Mouse (Mus musculus): Measurements from ENCODE around the gene Slc12a9. TPM values are rescaled to one million over a fixed set of nuclear protein-coding genes. Genes with fewer than 3 reads are reported as not detected.

The Slc12a9 gene
- total and polyA plus RNA-seq, 3 experiments, result 7.3 to 30.4 (median 12.4) TPM

DNA sequence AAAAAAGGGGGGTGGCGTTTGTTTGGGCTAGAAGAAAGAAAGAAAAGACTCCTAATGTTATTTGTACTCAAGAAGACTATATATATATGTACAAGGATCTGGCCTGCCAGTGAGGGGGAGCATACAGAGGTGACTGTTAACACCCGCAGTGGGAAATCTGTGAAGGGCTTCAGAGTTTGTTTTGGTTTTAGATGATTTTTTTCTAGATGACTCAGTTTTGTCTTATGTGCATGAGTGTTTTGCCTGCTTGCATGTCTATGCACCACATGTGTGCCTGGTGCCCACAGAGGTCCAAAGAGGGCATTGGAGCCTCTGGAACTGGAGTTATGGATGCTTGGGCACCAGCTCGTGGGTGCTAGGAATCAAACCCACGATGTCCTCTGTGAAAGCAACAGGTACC is 13.6 kb upstream of the Slc12a9 start:
- no peak for DNase-seq

- DNase-seq, result no peak
These were observed 13.0 kb upstream of the Slc12a9 start for GRCm38 (mm10) chr5:137346388-137346787.

- DNase-seq, result no peak
These were observed 12.4 kb upstream of the Slc12a9 start for GRCm38 (mm10) chr5:137345821-137346220.

DNA sequence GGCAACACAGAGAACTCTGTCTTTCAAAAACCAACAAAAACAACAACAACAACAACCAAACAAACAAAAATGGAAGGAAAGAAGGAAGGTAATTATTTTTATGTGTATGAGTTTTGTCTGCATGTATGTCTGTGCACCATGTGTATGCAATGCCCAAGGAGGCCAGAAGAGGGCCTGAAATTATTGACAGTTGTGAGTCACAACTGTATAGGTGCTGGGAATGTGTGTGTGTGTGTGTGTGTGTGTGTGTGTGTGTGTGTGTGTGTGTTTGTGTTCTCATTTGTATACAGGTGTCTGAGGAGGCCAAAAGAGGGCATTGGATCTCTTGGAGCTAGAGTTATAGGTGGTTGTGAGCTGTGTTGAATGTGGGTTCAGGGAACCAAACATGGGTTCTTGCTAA is 10.5 kb upstream of the Slc12a9 start:
- DNase-seq, result no peak

GRCm38 (mm10) chr5:137343412-137343811 is 10.0 kb upstream of the Slc12a9 start:
- DNase-seq, result no peak

DNA sequence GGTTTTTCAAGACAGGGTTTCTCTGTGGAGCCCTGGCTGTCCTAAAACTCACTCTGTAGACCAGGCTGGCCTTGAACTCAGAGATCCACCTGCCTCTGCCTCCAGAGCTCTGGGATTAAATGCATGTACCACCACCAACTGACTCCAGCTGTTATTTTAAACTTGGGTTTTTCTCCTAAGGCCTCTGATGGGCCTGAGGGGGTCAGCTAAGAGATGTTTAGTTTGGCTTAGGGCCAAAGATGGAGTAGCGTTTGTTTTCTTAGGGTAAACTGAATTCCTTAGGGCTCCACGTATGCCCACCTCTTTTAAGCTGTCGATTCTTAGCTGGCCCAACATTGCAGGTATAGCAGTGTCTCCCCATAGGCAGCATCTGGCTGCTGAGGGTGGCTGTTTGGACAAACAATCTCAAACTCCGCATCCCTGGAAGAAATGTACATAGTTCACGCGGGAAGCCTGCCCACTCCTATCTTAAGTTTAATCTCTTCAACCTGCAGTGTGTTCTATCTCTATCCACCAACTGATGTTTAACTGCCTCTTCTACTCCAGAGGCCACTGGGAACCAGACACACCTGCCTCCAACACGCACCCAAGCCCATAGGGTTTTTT is 9.1 kb upstream of the Slc12a9 start:
- DNase-seq, result no peak

DNA sequence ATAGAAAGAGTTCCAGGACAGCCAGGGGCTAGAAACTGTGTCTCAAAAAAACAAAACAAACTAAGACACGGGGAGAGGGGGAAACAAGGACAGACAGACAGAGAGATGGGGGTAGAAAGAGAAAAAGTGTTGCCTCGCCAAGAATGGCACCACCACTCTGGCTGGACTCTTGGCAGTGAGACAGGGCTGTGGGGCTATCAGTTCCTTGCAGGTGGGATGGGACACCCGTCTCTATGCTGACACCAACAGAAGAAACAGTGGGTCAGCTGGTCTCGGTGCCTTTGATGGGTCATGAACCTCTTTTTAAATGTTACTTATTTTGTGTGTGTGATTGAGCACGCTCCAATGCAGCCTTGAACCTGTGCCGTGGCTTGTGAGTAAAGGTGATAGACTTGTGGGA is 6.8 kb upstream of the Slc12a9 start:
- no peak for DNase-seq

- DNase-seq, result peak; percentile 67
These were observed 6.0 kb upstream of the Slc12a9 start for GRCm38 (mm10) chr5:137339290-137339979.

DNA sequence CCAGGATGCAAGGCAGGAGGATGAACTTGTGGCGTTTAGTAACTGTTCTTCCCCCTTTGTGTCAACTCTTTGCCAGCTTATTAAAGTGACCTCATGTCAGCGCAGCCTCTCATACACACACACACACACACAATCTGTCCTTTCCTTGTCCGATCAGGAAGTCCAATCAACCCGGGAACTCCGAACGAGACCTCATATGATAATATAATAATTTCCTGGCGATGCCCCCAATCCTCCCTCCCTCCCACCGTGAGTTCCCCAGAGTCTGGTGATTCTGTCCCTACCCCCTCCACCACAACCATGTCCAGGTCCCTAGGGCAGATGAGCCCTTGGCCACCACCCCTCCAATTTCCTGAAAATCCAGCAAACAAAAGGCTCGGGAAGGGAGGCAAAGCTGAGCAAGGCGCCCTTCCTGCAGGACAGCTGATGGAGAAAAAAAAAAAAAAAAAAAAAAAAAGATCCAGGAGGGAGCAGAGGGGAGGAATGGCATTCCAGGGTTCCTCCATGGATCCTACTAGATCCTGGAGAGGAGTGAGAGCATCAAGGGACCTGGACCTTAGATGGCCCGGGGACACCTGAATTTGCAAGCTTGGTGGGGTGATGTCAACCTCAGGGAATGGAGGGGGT is 5.4 kb upstream of the Slc12a9 start:
- peak; percentile 68 for DNase-seq

DNA sequence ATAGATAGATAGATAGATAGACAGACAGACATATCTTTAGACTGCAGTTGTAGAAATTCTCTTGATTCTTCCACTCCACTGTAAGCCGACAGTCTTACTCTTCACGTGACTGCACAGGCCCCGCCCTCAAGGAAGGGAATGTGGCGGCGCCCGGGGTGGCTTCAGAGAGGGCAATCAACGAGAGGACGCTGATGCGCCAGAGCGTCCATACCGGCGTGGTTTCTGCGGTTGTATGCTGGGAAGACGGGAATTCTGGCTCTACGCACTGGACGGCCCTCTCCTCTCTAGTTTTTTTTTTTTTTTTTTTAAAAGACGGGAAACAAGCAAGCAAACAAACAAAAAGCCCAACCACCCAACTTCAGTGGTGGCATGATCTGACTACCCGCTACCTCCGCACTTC is 4.9 kb upstream of the Slc12a9 start:
- DNase-seq, result peak; percentile 95

GRCm38 (mm10) chr5:137337190-137337589 is 3.8 kb upstream of the Slc12a9 start:
- no peak for DNase-seq

DNA sequence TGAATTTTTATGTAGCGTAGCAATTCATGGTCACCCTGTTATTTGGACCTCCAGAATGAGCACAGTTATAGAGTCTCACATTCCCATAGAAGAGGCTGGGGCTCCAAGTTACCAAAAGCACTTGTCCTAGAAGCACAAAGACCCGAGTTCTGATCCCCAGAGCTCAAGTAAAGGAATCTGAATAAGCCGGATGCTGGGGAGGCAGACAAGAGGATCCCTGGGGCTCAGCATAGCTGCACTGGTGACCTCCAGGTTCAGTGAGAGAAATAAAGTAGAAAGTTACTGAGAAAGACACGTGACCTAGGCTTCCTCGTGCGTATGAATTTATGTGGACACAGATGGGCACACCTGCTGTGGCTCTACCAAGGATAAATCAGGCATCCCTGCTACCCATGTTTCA is 1.7 kb upstream of the Slc12a9 start:
- no peak for DNase-seq

DNA sequence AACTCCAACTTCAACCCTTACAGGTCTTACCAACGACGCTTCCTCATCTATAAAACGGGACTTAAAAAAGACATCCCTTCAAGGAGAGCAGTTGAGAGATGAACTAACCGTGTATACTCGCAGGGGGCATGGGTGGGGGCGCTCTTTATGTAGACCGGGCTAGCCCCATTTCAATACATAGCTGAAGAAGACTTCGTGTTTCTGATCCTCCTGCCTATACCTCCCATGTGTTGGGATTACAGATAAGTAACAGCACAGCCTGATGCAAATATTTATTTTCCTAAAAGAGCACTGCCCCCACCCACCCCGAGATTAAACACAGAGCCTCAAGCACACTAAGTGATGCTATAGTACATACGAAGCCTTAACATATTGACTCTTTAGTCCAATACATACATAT is 920 bp upstream of the Slc12a9 start:
- no peak for DNase-seq

DNA sequence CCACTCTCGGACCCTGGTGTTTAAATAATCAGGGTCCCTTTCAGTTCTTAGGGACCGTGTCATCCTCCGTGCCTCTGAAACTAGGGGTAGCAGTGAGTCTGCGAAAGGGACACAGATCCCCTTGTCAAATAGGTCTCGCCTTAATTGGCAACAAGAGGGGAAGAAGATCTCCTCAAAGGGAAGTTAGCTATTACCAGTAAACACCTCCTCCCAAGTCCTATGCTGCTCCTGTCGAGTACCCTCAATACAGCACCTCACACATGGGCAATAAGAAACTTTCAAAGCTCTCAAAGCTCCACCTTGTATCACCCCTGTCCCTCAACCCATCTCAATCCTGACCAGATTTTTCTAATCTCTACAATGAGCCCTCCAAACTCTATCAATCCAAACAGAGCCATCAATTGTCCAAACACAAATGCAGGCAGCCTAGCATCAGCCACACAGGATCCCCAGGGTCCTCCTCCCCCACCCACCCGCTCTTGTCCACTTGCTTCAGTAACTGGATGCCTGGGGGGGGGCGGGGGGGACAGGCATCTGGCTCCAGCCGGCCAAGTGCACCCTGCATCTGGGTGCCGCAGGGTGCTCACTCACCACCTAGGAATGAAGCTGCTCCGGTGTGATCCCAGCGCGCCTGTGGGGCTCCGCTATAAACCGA is 413 bp downstream of the Slc12a9 start:
- DNase-seq, result no peak

DNA sequence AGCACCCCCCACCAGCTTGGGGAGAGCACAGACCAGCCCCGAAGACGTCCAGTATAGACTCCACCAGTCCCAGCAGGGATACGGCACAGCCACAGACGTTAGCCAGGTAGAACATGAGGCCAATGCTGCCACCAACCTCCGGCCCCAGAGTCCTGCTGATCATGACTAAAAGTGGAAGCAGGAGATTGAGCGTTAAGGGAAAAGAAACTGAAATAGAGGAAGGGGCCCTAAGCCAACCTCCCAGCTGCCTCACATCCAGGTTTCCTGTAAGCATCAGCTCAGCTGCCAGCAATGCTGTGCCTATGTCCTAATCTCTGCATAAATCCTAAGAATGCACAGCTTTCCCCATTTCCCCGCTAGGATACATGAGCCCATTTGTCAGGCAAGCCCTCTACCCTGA is 2.5 kb downstream of the Slc12a9 start:
- no peak for DNase-seq

GRCm38 (mm10) chr5:137320996-137321395 is 12.4 kb downstream of the Slc12a9 start:
- no peak for DNase-seq

GRCm38 (mm10) chr5:137318570-137318969 is 14.8 kb downstream of the Slc12a9 start:
- DNase-seq, result no peak

DNA sequence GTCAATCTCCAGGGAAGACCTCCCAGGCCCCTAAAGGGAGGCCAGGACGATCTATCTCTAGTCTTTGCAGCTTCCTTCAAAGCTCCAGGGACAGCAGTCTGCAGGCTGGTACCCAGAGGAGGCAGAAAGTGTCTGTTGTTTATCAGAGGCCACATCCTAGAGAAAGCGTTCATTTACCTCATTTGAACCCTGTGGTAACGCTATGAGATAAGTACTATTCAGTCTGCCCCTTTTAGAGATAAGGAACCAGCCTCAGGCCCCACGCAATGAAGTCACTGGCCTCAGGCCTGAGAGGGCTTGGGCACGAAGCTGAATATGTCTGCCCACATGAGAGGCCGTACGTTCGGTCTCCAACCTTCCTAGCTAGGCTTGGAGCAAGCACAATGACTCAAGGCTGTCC is 16.0 kb downstream of the Slc12a9 start:
- no peak for DNase-seq

DNA sequence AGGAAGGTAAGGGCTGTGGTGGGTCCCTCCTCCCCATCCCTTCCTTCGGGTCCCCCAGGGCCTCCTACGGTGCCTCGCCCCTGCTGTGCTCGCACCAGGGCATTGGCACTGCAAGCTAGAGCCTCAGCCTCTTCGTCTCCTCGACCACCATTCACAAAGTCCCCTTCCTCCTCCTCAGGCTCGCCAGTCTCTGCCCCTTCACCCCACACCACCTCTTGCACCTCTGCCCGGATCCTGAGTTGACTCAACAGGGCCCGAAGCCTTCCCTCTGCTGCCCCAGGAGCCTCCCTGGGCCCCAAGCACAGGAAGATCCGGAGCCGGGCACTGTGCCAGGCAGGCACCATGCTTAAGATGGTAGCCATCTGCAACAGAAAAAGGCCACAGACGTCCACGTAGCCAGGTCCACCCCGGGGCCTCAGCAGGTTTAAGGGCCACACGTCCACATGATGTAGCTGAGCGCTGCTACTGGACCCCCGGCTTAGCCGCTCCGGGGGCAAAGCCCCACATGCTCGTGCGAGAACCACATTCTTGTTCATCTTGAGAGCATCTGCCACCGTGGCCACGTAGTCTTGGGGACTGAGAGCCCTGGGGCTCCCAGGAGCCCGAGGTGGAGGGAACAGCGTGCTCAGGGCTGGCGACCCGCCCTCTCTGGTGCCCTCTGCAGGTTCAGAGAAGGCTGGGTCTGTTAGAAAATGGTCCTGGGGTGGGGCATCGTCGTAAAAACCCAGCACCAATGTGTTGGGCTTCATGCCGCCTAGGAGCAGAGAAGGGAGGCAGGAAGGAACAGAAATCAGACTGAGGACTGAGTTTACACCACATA is 18.1 kb downstream of the Slc12a9 start:
- no peak for DNase-seq

DNA sequence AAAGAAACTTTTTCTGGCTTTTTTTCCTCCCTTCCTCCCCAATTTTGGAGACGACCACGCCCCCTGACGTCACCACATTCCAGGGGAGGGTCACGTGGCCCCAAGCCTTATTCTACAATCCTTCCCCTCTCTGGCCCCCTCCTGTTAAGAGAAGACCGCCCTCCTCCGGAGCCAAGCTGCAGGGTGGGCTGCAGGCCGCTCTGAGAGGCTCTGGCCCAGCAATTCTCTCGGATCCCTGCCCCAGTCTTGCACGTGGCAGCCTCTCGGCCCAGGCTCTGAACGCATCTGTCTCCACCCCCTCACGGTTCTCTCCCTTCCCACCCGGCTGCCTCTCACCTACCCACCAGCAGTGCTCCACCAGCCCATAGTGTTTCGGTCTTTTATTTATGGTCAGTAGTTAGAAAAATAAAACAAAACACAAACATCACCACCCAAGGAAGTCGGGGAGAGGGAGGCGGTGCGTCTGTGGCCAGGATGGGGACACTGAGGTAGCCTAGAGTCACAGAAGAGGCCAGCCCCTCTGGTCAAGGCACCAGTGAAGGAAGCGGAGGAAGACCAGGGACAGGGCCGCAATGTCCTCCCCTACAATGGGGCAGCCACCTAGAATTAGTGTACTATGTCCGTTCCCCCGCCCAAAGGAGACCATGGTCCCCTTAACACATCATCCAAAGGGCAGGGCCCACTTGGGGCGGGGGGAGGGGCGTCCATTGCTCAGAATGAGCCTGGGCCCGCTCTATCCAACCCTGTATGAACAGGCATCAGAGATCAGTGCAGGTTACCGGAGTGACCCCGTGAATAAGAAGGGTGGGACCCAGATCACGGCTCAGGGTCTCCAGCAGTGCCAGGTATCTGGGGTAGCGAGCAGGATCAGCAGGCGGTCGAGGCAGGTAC is 19.0 kb downstream of the Slc12a9 start, which contains the start of gene Trip6:
Gene Trip6, minus strand, starts transcription at position 212 of the 891 bp plus-strand sequence.
- peak; percentile 92 for DNase-seq
